8 mouse cellular contexts compared by ENCODE assay signal in genomic region chr10:39170181-39170580, GRCm38 (mm10). TPM values are rescaled to one million over a fixed set of nuclear protein-coding genes. Genes with fewer than 3 reads are reported as not detected.
A peak's percentile ranks its signal among the peaks of the same experiment; 100 is the strongest.
DNase-seq lines count a peak whose midpoint lies in the region; ATAC-seq and TF ChIP-seq lines count a peak whose summit lies in the region.

No protein-coding gene starts in this region.

- peaks cover 38% of the 10 kb centered on the region for H3K27me3 ChIP-seq in G1E (ENCODE audit: insufficient read depth, low read length)
- H3K27me3 ChIP-seq in hindbrain, embryonic 12.5 days: 0 out of 2 replicates have a peak, but pooled peaks cover 2% of the 10 kb centered on the region

- 10% methylated on average over 8 of the region's 8 CpGs for WGBS in hindbrain, embryonic 12.5 days

- H3K4me3 ChIP-seq in G1E (ENCODE audit: low read depth, low read length): no peak overlapping the region
- no peak overlapping the region for H3K4me3 ChIP-seq in hindbrain, embryonic 12.5 days

- no peaks in the 10 kb centered on the region for H3K9me3 ChIP-seq in G1E (replicated peaks)
- H3K9me3 ChIP-seq in hindbrain, embryonic 12.5 days (replicated peaks): no peaks in the 10 kb centered on the region

- peak; percentile 90 for TF ChIP-seq CTCF in G1E (IDR thresholded peaks at IDR 0.05; ENCODE audit: low read depth, low read length)
- peak; percentile 94 for TF ChIP-seq CTCF in brain, embryonic 14.5 days (IDR thresholded peaks at IDR 0.05; ENCODE audit: borderline replicate concordance, extremely low read depth, insufficient read depth, insufficient read length)

- peaks cover 48% of the 10 kb centered on the region for H3K4me1 ChIP-seq in G1E (ENCODE audit: insufficient read depth, low read depth, low read length)
- H3K4me1 ChIP-seq in hindbrain, embryonic 12.5 days: peaks cover 28% of the 10 kb centered on the region

- H3K27ac ChIP-seq in hindbrain, embryonic 12.5 days: no peak overlapping the region

- H3K36me3 ChIP-seq in G1E (replicated peaks): no peaks in the 10 kb centered on the region
- no peaks in the 10 kb centered on the region for H3K36me3 ChIP-seq in hindbrain, embryonic 12.5 days

- H3K9ac ChIP-seq in hindbrain, embryonic 12.5 days: no peak overlapping the region

- no peak for TF ChIP-seq POLR2A in brain, embryonic 14.5 days (IDR thresholded peaks at IDR 0.05; ENCODE audit: borderline replicate concordance, extremely low read depth, insufficient read depth, insufficient read length, poor library complexity, severe bottlenecking)

- peak; percentile 31 for DNase-seq in G1E (ENCODE audit: low spot score)
- DNase-seq in brain, embryonic 14.5 days (ENCODE audit: low read depth): peak; percentile 88
- peak; percentile 40 for DNase-seq in fibroblast of lung, adult 2 months (ENCODE audit: low read depth)
- DNase-seq in left cerebral cortex, adult 11 months (ENCODE audit: low spot score): peak; percentile 67
- DNase-seq in lung, postnatal 4 days: peak; percentile 60 to 77
- peak; percentile 74 for DNase-seq in right cerebral cortex, postnatal 25 days
- DNase-seq in urinary bladder, postnatal 25 days (ENCODE audit: low spot score): peak; percentile 72

- H3K4me2 ChIP-seq in hindbrain, embryonic 12.5 days (replicated peaks): peak overlapping the region; percentile 33

- no peak for ATAC-seq in G1E (ENCODE audit: extremely low read depth, insufficient number of reproducible peaks, low FRiP score, poor library complexity, severe bottlenecking)
- no peak for ATAC-seq in hindbrain, embryonic 12.5 days (ENCODE audit: low FRiP score)

RNA-seq across cellular contexts. Expression of gene Ccn6, which starts 6.6 kb away (rescaled TPM):
- total RNA-seq in G1E (2014; fragmentation: Nextera tagmentation) (not detected in 2 replicates), G1E (2017) (not detected in 2 replicates)
- not detected in 2 replicates for polyA plus RNA-seq in G1E (2012)
- polyA plus RNA-seq in brain, embryonic 14.5 days (2012; rRNA removed): 0.25 and 0.36 TPM in 2 replicates
- 0.31 and 1.3 TPM in 2 replicates for polyA plus RNA-seq in hindbrain, embryonic 12.5 days (2016; fragmentation: Nextera tagmentation; extraction: Ambion mirVana)

RNA-seq across cellular contexts. Expression of gene Tube1, which starts 36.4 kb away (rescaled TPM):
- total RNA-seq in G1E (2014; fragmentation: Nextera tagmentation) (33.3 and 36.4 TPM in 2 replicates), G1E (2017) (24.8 TPM in 2 replicates)
- 3.7 and 4.2 TPM in 2 replicates for polyA plus RNA-seq in G1E (2012)
- 12.1 and 17.7 TPM in 2 replicates for polyA plus RNA-seq in brain, embryonic 14.5 days (2012; rRNA removed)
- polyA plus RNA-seq in hindbrain, embryonic 12.5 days (2016; fragmentation: Nextera tagmentation; extraction: Ambion mirVana): 14.4 and 18.5 TPM in 2 replicates

RNA-seq across cellular contexts. Expression of gene Fam229b, which starts 36.5 kb away (rescaled TPM):
- total RNA-seq in G1E (2014; fragmentation: Nextera tagmentation) (0.73 and 11.0 TPM in 2 replicates), G1E (2017) (1.6 and 2.3 TPM in 2 replicates)
- polyA plus RNA-seq in G1E (2012): 0.16 and 0.25 TPM in 2 replicates
- 17.0 and 17.6 TPM in 2 replicates for polyA plus RNA-seq in brain, embryonic 14.5 days (2012; rRNA removed)
- 18.4 and 20.8 TPM in 2 replicates for polyA plus RNA-seq in hindbrain, embryonic 12.5 days (2016; fragmentation: Nextera tagmentation; extraction: Ambion mirVana)

Comparison
In these comparisons a context has a peak if more than half of its experiments do, and no peak if none do; other contexts are left out.
1. DNase-seq: peak in every context shown above with its lines; median percentile 88 in brain, embryonic 14.5 days; 74 in right cerebral cortex, postnatal 25 days; 72 in urinary bladder, postnatal 25 days; 68 in lung, postnatal 4 days; 67 in left cerebral cortex, adult 11 months; 40 in fibroblast of lung, adult 2 months; 31 in G1E.
2. RNA of gene Fam229b, which starts 36.5 kb away (polyA plus RNA-seq): 18.4 to 20.8 TPM in hindbrain, embryonic 12.5 days and 17.0 to 17.6 TPM in brain, embryonic 14.5 days; 0.16 to 0.25 TPM in G1E; every median in the first group is over 10 times any median in the second.